Mouse (Mus musculus): ENCODE data around the gene B4galnt1. TPM values are rescaled to one million over a fixed set of nuclear protein-coding genes. Genes with fewer than 3 reads are reported as not detected.
A peak's percentile ranks its signal among the peaks of the same experiment; 100 is the strongest.
"Not testable (repeated sequence)": the region's sequence is repeated elsewhere in the genome, so short reads cannot be mapped to it uniquely, and the experiment has no call there.

B4galnt1 gene
- total RNA-seq, 2 experiments from 2014 or later, result 12.7 to 16.3 TPM

GRCm38 (mm10) chr10:127189116-127189650 is 24.2 kb downstream of the B4galnt1 start:
- peak; percentile 51 for DNase-seq

GRCm38 (mm10) chr10:127189651-127190381 is 24.8 kb downstream of the B4galnt1 start, which contains the start of gene Arhgef25:
Arhgef25 (minus strand) TSS chr10:127190083.
- peak; percentile 64 for DNase-seq

DNA sequence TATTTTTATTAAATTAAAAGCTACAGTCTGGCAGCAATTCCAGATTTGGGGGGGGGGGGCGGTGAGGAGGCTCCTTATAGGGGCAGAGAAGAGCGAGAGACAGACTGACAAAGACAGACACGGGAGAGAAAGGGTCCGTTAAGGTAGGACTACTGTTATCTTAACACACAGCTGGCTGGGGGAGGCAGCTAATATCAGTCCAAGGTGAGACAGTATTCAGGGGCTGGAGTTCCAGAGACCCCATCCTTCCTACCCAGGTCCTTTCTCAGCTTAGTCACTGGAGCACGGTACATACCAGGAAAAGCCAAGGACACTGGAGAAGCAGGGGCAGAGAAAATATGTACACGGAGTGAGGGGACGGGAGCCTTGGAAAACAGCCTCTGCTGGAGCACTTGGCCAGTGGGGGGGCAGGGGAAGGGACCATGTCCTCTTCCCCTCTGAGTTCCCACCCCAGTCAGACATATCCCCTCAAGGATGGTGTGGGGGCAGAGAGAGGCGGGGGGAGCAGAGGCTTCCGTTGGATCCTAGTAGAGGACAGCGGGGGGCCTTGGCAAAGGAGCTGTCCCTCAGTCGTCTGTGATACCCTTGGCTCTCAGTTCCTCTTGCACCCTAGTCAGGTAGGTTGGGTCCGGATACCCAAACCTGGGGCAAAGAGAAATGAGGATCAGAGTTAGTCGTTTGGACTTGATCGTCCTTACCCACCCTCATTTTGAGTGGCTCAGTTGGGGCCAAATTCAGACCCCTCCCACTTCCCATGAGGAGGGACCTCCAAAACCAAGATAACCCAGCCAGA is 25.6 kb downstream of the B4galnt1 start:
- no peak for DNase-seq

DNA sequence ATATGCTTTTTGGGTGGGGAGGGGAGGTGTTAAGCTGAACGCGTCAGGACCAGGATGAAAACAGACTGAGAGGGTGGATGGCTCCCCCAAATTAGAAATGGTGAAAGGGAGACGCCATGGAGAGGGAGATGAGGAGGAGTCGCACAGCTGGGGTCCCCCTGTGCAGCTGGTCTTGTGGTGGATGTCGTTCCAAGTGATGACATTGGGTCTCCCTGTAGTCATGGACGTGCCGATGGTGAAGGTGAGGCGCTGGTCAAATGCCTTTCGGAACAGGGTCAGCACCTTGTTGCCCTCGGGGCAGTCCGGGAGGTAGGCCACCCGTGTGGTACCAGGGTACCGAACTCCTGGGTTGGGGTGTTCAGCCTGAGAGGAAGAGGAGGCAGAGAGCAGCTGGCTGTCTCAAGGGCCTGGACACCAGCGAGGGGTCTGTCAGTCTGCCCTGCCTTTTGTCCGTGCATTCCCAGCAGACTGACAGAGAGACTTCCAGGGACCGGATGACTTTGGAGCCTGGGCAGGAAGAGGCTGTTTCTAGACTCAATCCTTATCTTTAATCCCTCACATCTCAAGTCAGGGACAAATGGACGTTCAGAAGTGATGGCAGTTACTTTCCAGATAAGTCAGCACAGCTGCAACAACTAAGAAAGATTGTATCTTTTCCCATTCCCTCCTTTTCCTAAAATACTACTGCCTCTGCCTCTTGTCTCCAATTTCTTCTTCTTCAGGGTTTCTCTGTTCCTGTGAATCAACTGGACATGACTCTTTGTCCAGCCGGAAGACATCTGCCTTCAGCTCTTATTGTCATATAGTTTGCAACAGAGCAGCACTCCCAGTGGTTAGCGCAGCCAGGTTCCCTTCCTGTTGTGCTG is 26.4 kb downstream of the B4galnt1 start:
- DNase-seq, result no peak

- DNase-seq, result not testable (repeated sequence)
Measured at GRCm38 (mm10) chr10:127192057-127192328, 27.0 kb downstream of the B4galnt1 start.

GRCm38 (mm10) chr10:127193011-127193410 is 28.0 kb downstream of the B4galnt1 start:
- DNase-seq, result no peak

- peak; percentile 82 for DNase-seq
Measured at GRCm38 (mm10) chr10:127194428-127195327, 29.7 kb downstream of the B4galnt1 start.

- peak; percentile 62 for DNase-seq
Measured at GRCm38 (mm10) chr10:127195328-127196129, 30.5 kb downstream of the B4galnt1 start, which contains the start of gene Dtx3. Dtx3 (minus strand) TSS chr10:127195728.

- DNase-seq, result peak; percentile 72
Measured at GRCm38 (mm10) chr10:127196392-127196791, 31.4 kb downstream of the B4galnt1 start.

- no peak for DNase-seq
Measured at GRCm38 (mm10) chr10:127197104-127197503, 32.1 kb downstream of the B4galnt1 start.

- no peak for DNase-seq
Measured at GRCm38 (mm10) chr10:127197505-127198110, 32.6 kb downstream of the B4galnt1 start.

DNA sequence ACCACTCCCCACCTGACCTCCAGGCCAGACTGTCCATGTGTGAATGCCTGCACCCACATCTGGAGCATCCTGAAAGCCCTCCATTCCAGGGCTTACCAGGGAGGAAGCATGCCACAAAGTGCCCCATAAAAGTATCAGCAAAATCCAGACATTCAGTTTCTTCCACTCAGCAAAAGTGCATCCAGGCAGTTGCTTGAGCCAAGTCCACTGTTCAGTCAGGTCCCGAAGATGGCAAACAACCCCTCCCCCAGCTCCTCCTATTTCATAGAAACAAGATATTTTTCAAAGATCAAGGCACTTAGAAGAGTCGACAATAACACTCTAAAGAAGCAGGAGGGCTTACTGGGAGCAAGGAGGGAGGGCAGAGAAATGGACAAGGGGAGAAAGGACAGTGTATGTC is 33.5 kb downstream of the B4galnt1 start:
- DNase-seq, result no peak

DNA sequence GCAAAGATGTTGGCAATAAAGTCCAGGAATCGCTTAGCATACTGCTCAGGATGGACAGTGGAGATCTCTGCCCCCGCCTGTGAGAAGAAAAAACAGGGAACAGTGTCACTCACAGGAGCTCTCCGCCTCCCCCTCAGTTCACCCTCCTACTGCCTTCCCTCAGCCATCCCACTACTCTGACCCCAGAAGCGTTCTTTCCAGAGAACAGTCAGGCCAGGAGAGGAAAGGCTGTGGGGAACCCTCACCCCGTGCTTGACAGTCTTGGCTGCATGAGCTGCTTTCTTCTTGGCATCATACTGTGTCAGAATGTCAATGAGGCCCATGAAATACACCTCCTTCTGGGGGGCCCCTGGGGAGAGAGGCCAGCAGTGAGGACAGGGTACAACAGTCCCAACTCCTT is 34.0 kb downstream of the B4galnt1 start:
- DNase-seq, result no peak

DNA sequence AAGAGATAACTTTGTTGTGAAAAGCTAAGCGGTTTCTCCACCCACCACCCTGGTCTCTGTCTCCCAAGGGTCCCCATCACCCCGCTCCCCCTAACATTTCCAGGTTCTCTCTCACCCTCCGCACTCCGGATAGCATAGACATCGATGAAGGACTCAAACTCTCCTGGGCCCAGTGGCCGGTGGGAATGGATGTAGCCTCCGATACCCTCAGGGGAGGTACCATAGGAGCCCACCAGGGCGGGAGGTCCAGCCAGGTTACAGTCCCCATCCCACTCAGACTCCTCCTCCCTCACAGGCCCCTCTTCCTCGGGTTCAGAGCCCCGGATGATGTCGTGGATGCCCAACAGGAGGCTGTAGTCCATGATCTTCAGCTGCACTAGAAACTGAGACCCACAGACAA is 34.4 kb downstream of the B4galnt1 start:
- no peak for DNase-seq

DNA sequence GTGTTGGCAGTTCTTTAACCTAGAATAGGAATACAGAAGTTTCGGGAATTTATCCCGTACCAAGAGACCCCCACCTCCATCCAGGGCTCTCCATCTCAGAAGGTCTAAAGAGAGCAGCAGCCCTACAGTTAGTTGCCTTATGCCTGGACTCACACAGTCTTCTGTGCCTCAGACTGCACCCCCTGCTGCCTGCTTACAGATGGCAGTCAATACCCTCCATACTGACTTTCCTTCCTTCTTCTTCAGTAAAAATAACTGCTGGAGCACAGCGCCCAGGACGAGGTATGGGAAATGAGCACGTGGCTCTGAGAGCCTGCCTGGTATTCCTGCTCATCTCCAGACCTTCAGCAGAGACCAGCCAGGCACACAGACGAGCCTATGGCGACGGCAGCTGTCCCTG is 35.3 kb downstream of the B4galnt1 start:
- no peak for DNase-seq

- DNase-seq, result no peak
Measured at GRCm38 (mm10) chr10:127203106-127203505, 38.1 kb downstream of the B4galnt1 start.

GRCm38 (mm10) chr10:127204589-127204988 is 39.6 kb downstream of the B4galnt1 start:
- DNase-seq, result no peak

DNA sequence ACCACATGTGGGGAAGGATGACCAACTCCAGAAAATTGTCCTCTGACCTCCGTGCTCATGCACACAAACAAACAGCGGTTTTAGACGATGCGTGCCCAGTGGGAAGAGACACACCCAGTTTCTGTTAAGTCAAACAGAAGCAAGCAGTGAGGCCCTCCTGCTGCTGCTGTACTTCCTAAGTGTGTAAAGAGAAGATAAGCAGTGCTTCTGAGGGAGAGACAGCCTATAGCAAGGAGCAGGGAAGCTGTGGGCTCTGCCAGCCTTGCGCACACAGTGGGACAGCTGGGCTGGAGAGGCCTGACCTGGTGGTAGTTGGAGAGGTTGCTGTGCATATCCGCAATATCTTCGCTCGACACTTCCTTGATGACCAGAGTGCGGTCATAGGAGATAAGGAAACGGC is 40.3 kb downstream of the B4galnt1 start:
- DNase-seq, result no peak

- no peak for DNase-seq
Measured at GRCm38 (mm10) chr10:127208921-127209320, 43.9 kb downstream of the B4galnt1 start.
